Mouse (Mus musculus): ENCODE results near the gene Nfia. TPM values are rescaled to one million over a fixed set of nuclear protein-coding genes. Genes with fewer than 3 reads are reported as not detected.

Nfia gene
- polyA plus RNA-seq, 1 experiment from 2014 or later: 59.9 TPM

DNA sequence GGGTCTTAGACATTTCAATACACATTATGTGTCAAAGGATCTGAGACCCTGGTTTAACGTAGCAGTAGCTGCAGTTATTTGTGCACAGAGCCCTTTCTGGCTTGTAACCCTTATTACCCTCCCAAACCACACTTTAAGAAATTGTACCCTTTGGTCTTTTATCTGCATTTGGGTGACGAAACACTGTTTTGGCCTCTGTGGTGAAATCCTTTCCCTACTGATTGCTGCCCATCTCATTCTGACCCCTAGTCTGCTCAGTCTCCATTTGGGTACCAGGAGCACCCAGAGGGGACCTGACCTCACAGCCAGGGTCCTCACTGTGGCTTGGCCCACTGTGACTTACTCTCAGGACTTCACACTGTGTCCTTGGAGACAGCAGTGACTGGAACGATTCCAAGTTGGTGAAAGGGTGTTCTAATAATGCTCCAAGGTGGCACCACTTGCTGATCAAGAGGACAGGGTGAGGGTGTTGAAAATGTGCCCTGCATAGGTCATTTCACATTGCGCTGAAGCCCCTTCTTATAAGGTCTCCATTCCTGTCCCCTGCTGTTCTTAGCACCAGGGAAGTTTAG lies 136.1 kb downstream of the Nfia start:
- WGBS: 78% methylated on average over 4 of the region's 4 CpGs
- no peak for ATAC-seq (ENCODE audit: insufficient number of reproducible peaks, insufficient read depth, low FRiP score, low TSS enrichment, low read depth)
- H3K4me3 ChIP-seq: no peak overlapping the region

DNA sequence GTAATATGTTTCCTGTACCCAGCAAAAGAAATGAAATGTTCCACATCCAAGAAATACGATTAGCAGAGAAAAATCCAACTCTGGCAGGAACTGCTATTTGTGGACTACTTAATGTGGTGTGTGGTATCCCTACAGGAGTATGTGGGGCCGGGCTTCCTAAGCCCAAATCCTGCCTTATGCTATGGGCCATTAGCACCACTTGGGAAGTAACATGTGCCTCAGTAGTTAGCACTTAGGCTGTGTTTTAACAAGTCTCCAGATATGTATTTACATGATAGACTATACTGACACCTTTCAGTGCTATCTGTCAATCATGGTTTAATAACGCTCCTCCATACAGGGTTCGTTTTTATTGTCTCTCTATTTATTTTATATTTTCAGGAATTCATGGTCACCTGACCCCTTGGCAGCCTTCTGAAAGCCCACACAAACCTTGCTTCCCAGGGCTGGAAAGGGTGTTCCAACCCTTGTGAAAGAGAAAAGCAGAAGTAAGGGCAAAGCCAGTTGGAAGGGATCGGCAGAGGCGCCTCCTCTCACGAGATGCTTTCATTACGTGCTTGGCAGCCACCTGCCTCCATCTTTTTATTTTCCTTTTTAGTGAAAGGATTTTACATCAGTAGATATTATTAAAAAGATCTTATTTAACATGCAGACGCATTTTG lies 137.7 kb downstream of the Nfia start:
- WGBS: 87% methylated on average over 9 of the region's 9 CpGs
- no peak for ATAC-seq (ENCODE audit: insufficient number of reproducible peaks, insufficient read depth, low FRiP score, low TSS enrichment, low read depth)
- H3K27ac ChIP-seq: no peak overlapping the region

More for the DNA sequence above, 136.1 kb downstream of the Nfia start:
- Histone ChIP-seq H3K36me3 (no peaks in the 10 kb centered on the region), H3K4me1 (peaks cover 24% of the 10 kb centered on the region), H3K9me3 (no peaks in the 10 kb centered on the region), H3K4me2 (no peak overlapping the region), H3K27ac (no peak overlapping the region), H3K27me3 (no peaks in the 10 kb centered on the region), H3K9ac (no peak overlapping the region)

DNA sequence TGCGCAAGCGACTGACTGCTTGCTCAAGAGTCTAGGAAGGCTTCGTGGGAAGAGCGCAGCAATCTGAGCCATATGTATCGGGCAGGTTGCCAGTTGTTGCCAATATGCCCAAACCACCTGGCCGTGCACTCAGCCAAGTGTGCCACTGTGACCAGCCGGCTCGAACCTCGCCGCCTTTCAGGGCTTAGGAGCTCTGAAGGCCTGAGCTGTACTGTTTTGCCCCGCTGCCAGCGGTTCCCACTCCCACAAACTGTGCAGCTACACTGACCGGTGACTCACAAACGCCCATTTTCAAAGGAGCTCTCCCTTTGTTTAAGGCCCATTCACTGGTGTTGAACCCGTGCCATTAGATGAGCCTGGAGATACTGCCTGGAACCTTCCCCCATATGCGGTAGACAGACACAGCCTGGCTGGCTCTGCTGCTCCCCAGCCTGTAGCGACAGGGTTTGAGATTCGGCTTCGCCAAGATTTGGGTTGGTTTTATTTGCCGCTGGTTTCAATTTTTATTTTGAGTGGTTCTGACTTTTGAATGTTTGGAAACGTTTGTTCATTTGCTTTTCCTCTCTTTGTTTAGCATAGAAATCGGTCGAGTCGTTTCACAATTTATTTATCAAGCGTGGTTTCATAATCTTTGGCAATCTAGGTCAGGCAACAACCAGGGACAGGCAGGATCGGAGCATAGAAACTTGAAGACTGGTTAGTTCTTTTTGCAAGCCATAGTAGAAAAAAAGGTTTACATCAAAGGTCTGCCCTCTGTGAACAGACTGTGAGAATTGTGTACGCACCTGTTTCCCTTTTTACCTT lies 138.4 kb downstream of the Nfia start:
- peaks cover 18% of the 10 kb centered on the region; the same call in 1 of the 2 replicates for H3K4me1 ChIP-seq
- H3K4me3 ChIP-seq: no peak overlapping the region
- no peak overlapping the region for H3K4me2 ChIP-seq
- H3K36me3 ChIP-seq: no peaks in the 10 kb centered on the region
- no peaks in the 10 kb centered on the region for H3K9me3 ChIP-seq
- no peak overlapping the region for H3K9ac ChIP-seq
- H3K27me3 ChIP-seq: no peaks in the 10 kb centered on the region
- no peak overlapping the region for H3K27ac ChIP-seq
- ATAC-seq (ENCODE audit: insufficient number of reproducible peaks, insufficient read depth, low FRiP score, low TSS enrichment, low read depth): no peak
- 82% methylated on average over 27 of the region's 27 CpGs for WGBS

More for the DNA sequence above, 137.7 kb downstream of the Nfia start:
- H3K4me3 ChIP-seq: no peak overlapping the region
- no peaks in the 10 kb centered on the region for H3K36me3 ChIP-seq
- no peaks in the 10 kb centered on the region for H3K9me3 ChIP-seq
- no peaks in the 10 kb centered on the region for H3K27me3 ChIP-seq
- no peak overlapping the region for H3K4me2 ChIP-seq
- peaks cover 18% of the 10 kb centered on the region; the same call in 1 of the 2 replicates for H3K4me1 ChIP-seq
- no peak overlapping the region for H3K9ac ChIP-seq

DNA sequence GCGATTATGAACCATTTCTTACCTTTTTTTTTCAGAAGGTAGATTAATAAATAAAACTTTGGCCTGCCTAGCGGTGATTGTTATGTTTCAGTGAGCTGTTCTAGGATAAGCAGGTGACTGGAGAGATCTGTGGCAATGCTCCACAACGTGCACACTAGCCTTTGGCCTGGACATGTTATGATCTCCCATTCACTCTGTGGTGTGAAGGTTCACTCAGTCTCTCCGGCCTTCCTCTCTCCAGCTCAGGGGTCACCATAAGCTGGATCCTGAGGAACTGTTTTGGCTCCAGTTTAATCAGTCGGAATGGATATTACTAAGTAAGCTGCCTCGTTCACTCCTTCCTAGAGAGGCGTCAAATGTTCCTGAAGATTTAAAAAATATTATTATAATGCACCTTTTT lies 139.2 kb downstream of the Nfia start:
- no peak overlapping the region for H3K27ac ChIP-seq
- no peak overlapping the region for H3K9ac ChIP-seq
- no peaks in the 10 kb centered on the region for H3K9me3 ChIP-seq
- no peaks in the 10 kb centered on the region for H3K27me3 ChIP-seq
- no peak for ATAC-seq (ENCODE audit: insufficient number of reproducible peaks, insufficient read depth, low FRiP score, low TSS enrichment, low read depth)
- H3K36me3 ChIP-seq: no peaks in the 10 kb centered on the region
- peaks cover 13% of the 10 kb centered on the region; the same call in 1 of the 2 replicates for H3K4me1 ChIP-seq
- no peak overlapping the region for H3K4me3 ChIP-seq
- WGBS: 92% methylated on average over 7 of the region's 7 CpGs
- H3K4me2 ChIP-seq: no peak overlapping the region

DNA sequence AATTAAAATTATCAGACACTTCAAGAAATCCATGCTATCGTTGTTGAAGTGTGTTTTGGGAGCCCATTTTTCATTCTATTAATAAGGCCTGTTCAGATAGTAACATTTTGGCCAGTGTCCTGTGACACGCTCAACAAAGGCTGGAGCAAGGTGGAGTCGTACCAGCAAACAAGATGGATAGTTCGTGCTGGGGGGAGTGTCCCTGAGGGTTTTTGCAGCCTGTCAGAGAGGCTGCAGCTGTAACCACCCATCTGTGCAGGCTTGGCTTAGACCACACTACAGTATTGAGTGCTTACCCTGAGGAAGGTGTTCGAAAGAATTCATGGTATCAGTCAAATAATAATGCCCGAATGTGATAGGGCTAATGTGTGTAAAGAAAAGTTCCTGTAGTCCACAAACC lies 139.6 kb downstream of the Nfia start:
- Histone ChIP-seq H3K27ac (no peak overlapping the region), H3K4me1 (peaks cover 13% of the 10 kb centered on the region; the same call in 1 of the 2 replicates), H3K9ac (no peak overlapping the region), H3K4me3 (no peak overlapping the region), H3K36me3 (no peaks in the 10 kb centered on the region), H3K4me2 (no peak overlapping the region), H3K27me3 (no peaks in the 10 kb centered on the region), H3K9me3 (no peaks in the 10 kb centered on the region)
- no peak for ATAC-seq (ENCODE audit: insufficient number of reproducible peaks, insufficient read depth, low FRiP score, low TSS enrichment, low read depth)
- 83% methylated on average over 6 of the region's 6 CpGs for WGBS

DNA sequence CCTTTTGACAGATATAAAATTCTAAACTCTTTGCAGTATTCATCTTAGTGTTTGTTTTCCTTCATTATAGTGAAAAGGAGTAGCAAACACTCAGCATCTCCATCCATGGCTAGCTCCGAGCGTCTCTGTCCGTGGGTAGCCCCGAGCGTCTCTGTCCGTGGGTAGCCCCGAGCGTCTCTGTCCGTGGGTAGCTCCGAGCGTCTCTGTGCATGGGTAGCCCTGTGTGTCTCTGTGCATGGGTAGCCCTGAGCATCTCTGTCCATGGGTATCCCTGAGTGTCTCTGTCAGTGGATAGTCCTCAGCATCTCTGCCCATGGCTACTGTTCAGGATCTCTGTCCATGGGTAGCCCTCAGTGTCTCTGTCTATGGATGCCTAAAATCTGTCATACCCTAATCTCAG lies 140.0 kb downstream of the Nfia start:
- Histone ChIP-seq H3K27ac (no peak overlapping the region), H3K9me3 (no peaks in the 10 kb centered on the region), H3K4me1 (peaks cover 15% of the 10 kb centered on the region; the same call in 1 of the 2 replicates), H3K9ac (no peak overlapping the region), H3K4me2 (no peak overlapping the region), H3K4me3 (no peak overlapping the region), H3K27me3 (no peaks in the 10 kb centered on the region), H3K36me3 (no peaks in the 10 kb centered on the region)
- ATAC-seq (ENCODE audit: insufficient number of reproducible peaks, insufficient read depth, low FRiP score, low TSS enrichment, low read depth): no peak
- 93% methylated on average over 11 of the region's 11 CpGs for WGBS

DNA sequence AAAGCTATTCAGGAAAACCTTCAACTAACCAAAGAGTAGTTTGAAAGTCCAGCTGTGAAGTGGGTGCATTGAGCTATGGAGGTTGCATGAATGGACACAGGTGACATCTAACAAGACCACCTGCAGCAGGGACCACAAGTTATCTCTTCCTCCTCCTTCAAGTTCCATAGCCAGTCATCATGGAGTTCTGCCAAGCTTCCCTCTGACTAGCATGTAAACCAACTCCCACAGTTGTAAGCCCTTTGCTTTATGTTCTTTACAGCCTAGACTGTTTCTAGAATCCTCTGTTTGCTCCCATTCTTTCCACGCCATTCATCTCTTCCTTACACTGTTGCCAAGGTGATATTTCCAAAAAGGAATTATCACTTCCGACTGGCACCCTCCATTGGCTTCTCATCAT lies 141.8 kb downstream of the Nfia start:
- H3K9ac ChIP-seq: no peak overlapping the region
- 96% methylated on average over 2 of the region's 2 CpGs for WGBS
- no peak overlapping the region for H3K4me3 ChIP-seq
- H3K27me3 ChIP-seq: no peaks in the 10 kb centered on the region
- H3K27ac ChIP-seq: no peak overlapping the region
- H3K4me2 ChIP-seq: no peak overlapping the region
- no peaks in the 10 kb centered on the region for H3K36me3 ChIP-seq
- ATAC-seq (ENCODE audit: insufficient number of reproducible peaks, insufficient read depth, low FRiP score, low TSS enrichment, low read depth): no peak
- H3K9me3 ChIP-seq: no peaks in the 10 kb centered on the region
- H3K4me1 ChIP-seq: peaks cover 21% of the 10 kb centered on the region; the same call in 1 of the 2 replicates

DNA sequence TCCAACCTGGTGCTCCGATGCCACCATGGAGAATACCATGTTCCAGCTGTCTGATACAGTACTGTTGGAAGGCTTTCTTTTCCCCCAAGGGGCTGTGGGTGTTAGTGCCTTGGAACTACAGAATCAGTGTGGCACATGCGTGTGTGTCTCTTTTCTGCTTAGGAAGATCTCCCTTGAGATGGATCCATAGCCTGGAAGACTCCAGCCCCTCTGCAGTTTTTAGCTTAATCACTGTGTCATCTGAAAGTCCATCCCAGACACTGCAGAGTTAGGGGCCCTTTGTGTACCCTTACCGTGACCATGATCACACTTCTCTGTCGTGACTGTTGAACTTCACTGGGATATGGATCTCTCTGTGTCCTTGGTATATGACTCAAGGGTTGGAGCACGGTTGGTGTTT lies 142.2 kb downstream of the Nfia start:
- ATAC-seq (ENCODE audit: insufficient number of reproducible peaks, insufficient read depth, low FRiP score, low TSS enrichment, low read depth): no peak
- no peaks in the 10 kb centered on the region for H3K36me3 ChIP-seq
- H3K9ac ChIP-seq: no peak overlapping the region
- 88% methylated on average over 5 of the region's 5 CpGs for WGBS
- H3K9me3 ChIP-seq: no peaks in the 10 kb centered on the region
- no peak overlapping the region for H3K4me3 ChIP-seq
- no peak overlapping the region for H3K27ac ChIP-seq
- H3K27me3 ChIP-seq: no peaks in the 10 kb centered on the region
- H3K4me2 ChIP-seq: no peak overlapping the region
- H3K4me1 ChIP-seq: peaks cover 21% of the 10 kb centered on the region; the same call in 1 of the 2 replicates

DNA sequence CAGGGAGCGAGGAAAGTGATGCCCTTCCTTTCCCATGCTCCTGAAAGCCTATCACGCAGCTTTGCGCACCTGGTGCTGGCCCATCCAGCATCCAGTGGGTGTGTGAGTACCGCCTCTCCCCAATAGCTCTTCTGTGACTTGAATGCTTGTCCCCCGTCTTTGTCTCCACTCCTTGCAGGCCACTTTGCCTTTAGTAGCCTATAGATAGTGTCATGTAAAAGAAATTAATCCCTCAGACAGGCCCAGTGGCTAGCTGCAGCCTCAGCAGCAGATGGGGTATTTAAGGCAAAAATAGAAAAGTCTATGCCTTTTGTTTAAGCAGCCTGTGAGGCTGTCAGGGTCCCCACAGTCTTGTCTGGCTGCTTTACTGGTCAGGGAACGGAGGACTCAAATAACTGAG lies 145.0 kb downstream of the Nfia start:
- H3K9me3 ChIP-seq: no peaks in the 10 kb centered on the region
- WGBS: 78% methylated on average over 6 of the region's 6 CpGs
- no peak overlapping the region for H3K27ac ChIP-seq
- H3K4me1 ChIP-seq: peaks cover 21% of the 10 kb centered on the region
- no peak overlapping the region for H3K4me3 ChIP-seq
- H3K27me3 ChIP-seq: no peaks in the 10 kb centered on the region
- H3K36me3 ChIP-seq: no peaks in the 10 kb centered on the region
- no peak overlapping the region for H3K4me2 ChIP-seq
- ATAC-seq (ENCODE audit: insufficient number of reproducible peaks, insufficient read depth, low FRiP score, low TSS enrichment, low read depth): no peak
- H3K9ac ChIP-seq: no peak overlapping the region

DNA sequence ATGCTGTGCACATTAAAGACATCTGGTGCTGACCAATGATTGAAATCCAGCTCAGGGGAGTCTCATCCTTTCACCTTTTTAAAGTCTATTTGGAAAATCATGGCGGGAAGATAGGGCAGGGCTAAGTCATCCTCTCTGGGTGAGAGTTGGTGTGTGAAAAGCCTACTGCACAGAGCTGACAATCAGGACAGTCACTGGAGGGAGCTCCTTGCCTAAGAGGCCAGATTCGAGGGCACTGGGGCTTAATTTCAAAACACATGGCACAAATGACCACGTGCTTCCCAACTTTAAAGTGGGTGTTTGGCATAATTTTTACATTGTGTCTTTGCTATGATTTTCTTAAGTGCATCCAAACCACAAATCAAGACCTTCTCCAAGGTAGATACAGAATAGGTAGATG lies 146.1 kb downstream of the Nfia start:
- H3K4me1 ChIP-seq: peaks cover 25% of the 10 kb centered on the region

DNA sequence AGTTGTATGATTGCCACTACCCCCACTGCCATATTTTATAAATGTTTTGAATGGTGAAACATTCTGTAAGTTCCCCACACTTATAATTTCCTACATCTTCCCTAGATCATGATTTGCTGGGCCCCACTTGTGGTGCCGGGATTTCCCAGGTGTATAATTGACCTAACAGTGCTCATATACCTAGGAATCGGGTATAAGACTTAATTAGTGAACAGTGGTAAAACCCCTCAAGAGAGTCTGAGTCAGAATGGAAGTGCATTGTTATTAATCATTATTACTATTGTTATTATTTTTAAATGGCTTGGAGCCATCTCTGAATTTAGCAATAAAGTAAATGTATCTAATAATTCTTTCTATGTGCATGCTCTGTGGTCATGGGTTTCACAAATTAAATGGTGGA lies 147.2 kb downstream of the Nfia start:
- Histone ChIP-seq H3K4me2 (no peak overlapping the region), H3K27me3 (no peaks in the 10 kb centered on the region), H3K9ac (no peak overlapping the region), H3K36me3 (no peaks in the 10 kb centered on the region), H3K9me3 (no peaks in the 10 kb centered on the region), H3K4me1 (peaks cover 35% of the 10 kb centered on the region), H3K27ac (no peak overlapping the region), H3K4me3 (no peak overlapping the region)
- no peak for ATAC-seq (ENCODE audit: insufficient number of reproducible peaks, insufficient read depth, low FRiP score, low TSS enrichment, low read depth)
- WGBS: 78% methylated on average over 2 of the region's 2 CpGs

More for the DNA sequence above, 146.1 kb downstream of the Nfia start:
- 54% methylated on average over 3 of the region's 3 CpGs for WGBS
- Histone ChIP-seq H3K9me3 (no peaks in the 10 kb centered on the region), H3K4me2 (no peak overlapping the region), H3K36me3 (no peaks in the 10 kb centered on the region), H3K27ac (no peak overlapping the region), H3K4me3 (no peak overlapping the region), H3K27me3 (no peaks in the 10 kb centered on the region), H3K9ac (no peak overlapping the region)
- no peak for ATAC-seq (ENCODE audit: insufficient number of reproducible peaks, insufficient read depth, low FRiP score, low TSS enrichment, low read depth)
